ENCODE assay signal across 8 mouse cellular contexts in genomic region chr8:60982701-60983687, GRCm38 (mm10). TPM values are rescaled to one million over a fixed set of nuclear protein-coding genes. Genes with fewer than 3 reads are reported as not detected.
A peak's percentile ranks its signal among the peaks of the same experiment; 100 is the strongest.
DNase-seq lines count a peak whose midpoint lies in the region; ATAC-seq and TF ChIP-seq lines count a peak whose summit lies in the region.

Gene Clcn3, minus strand, starts transcription at chr8:60983300.

- peak within 1 kb of the TSS; percentile 51 for H3K27ac ChIP-seq in embryonic facial prominence, embryonic 13.5 days
- H3K27ac ChIP-seq in kidney, adult 2 months (ENCODE audit: insufficient read depth, low read depth, low read length) = peak within 1 kb of the TSS; percentile 88
- H3K27ac ChIP-seq in limb, embryonic 12.5 days = peak within 1 kb of the TSS; percentile 69
- H3K27ac ChIP-seq in midbrain, embryonic 15.5 days = peak within 1 kb of the TSS; percentile 86
- H3K27ac ChIP-seq in spleen, adult 2 months (ENCODE audit: insufficient read depth, low read length) = peak within 1 kb of the TSS; percentile 77

- H3K36me3 ChIP-seq in embryonic facial prominence, embryonic 13.5 days = no peaks in the 10 kb centered on the region
- no peaks in the 10 kb centered on the region for H3K36me3 ChIP-seq in kidney, adult 2 months (ENCODE audit: control insufficient read depth, insufficient read depth, low read length)
- H3K36me3 ChIP-seq in limb, embryonic 12.5 days = no peaks in the 10 kb centered on the region
- no peaks in the 10 kb centered on the region for H3K36me3 ChIP-seq in midbrain, embryonic 15.5 days (replicated peaks)
- H3K36me3 ChIP-seq in spleen, adult 2 months (ENCODE audit: control insufficient read depth, insufficient read depth, low read length) = no peaks in the 10 kb centered on the region

- DNase-seq in 3134 (ENCODE audit: extremely low read depth, insufficient read length, low spot score) = peak; percentile 99
- DNase-seq in adrenal gland, postnatal 36 days = peak; percentile 98 to 99
- DNase-seq in heart, adult 18-20 months = peak; percentile 98
- DNase-seq in kidney, adult 2 months = peak; percentile 99
- peak; percentile 96 to 98 for DNase-seq in spleen, adult 2 months (ENCODE audit: low read depth in 1 of 2, low spot score in 2 of 2)

- peaks cover 3% of the 10 kb centered on the region; the same call in 1 of the 2 replicates for H3K4me1 ChIP-seq in embryonic facial prominence, embryonic 13.5 days
- peaks cover 12% of the 10 kb centered on the region; the same call in 1 of the 2 replicates for H3K4me1 ChIP-seq in kidney, adult 2 months (ENCODE audit: control insufficient read depth, insufficient read depth, low read length)
- peaks cover 5% of the 10 kb centered on the region; the same call in 1 of the 2 replicates for H3K4me1 ChIP-seq in limb, embryonic 12.5 days (replicated peaks)
- peaks cover 14% of the 10 kb centered on the region for H3K4me1 ChIP-seq in midbrain, embryonic 15.5 days
- peaks cover 2% of the 10 kb centered on the region; the same call in 1 of the 2 replicates for H3K4me1 ChIP-seq in spleen, adult 2 months (ENCODE audit: control insufficient read depth, insufficient read depth, insufficient read length)

- under 1% methylated on average over 101 of the region's 101 CpGs for WGBS in embryonic facial prominence, embryonic 13.5 days
- under 1% methylated on average over 101 of the region's 101 CpGs for WGBS in kidney, adult 2 months
- WGBS in limb, embryonic 12.5 days = under 1% methylated on average over 101 of the region's 101 CpGs
- under 1% methylated on average over 101 of the region's 101 CpGs for WGBS in midbrain, embryonic 15.5 days
- under 1% methylated on average over 101 of the region's 101 CpGs for WGBS in spleen, adult 2 months

- H3K9me3 ChIP-seq in embryonic facial prominence, embryonic 13.5 days = no peaks in the 10 kb centered on the region
- H3K9me3 ChIP-seq in limb, embryonic 12.5 days = no peaks in the 10 kb centered on the region
- no peaks in the 10 kb centered on the region for H3K9me3 ChIP-seq in midbrain, embryonic 15.5 days

- H3K9ac ChIP-seq in embryonic facial prominence, embryonic 13.5 days = peak within 1 kb of the TSS; percentile 84
- peak within 1 kb of the TSS; percentile 66 for H3K9ac ChIP-seq in limb, embryonic 12.5 days (replicated peaks)
- peak within 1 kb of the TSS; percentile 71 for H3K9ac ChIP-seq in midbrain, embryonic 15.5 days

- no peak for TF ChIP-seq CTCF in kidney, adult 2 months (conservative IDR thresholded peaks at IDR 0.05; ENCODE audit: insufficient read depth, insufficient read length, low read depth, low read length)
- no peak for TF ChIP-seq CTCF in spleen, adult 2 months (IDR thresholded peaks at IDR 0.05; ENCODE audit: extremely low read depth, insufficient read depth, insufficient read length, insufficient replicate concordance)

- peak; percentile 99 for ATAC-seq in embryonic facial prominence, embryonic 13.5 days (ENCODE audit: insufficient number of reproducible peaks, insufficient read depth, low FRiP score, low TSS enrichment, low read depth)
- peak; percentile 99 for ATAC-seq in limb, embryonic 12.5 days (ENCODE audit: insufficient number of reproducible peaks, insufficient read depth, low FRiP score, low TSS enrichment, low read depth)
- ATAC-seq in midbrain, embryonic 15.5 days (replicated peaks) = peak; percentile 100

- peak within 1 kb of the TSS; percentile 98 for H3K4me2 ChIP-seq in embryonic facial prominence, embryonic 13.5 days
- H3K4me2 ChIP-seq in limb, embryonic 12.5 days = peak within 1 kb of the TSS; percentile 95
- peak within 1 kb of the TSS; percentile 97 for H3K4me2 ChIP-seq in midbrain, embryonic 15.5 days

- peak within 1 kb of the TSS; percentile 83 for H3K4me3 ChIP-seq in embryonic facial prominence, embryonic 13.5 days
- peak within 1 kb of the TSS; percentile 78 for H3K4me3 ChIP-seq in kidney, adult 2 months (ENCODE audit: insufficient read depth, low read depth, low read length)
- peak within 1 kb of the TSS; percentile 76 for H3K4me3 ChIP-seq in limb, embryonic 12.5 days (replicated peaks)
- H3K4me3 ChIP-seq in midbrain, embryonic 15.5 days = peak within 1 kb of the TSS; percentile 63
- H3K4me3 ChIP-seq in spleen, adult 2 months (ENCODE audit: extremely low read depth, insufficient read depth, insufficient read length) = peak within 1 kb of the TSS; percentile 81

- TF ChIP-seq POLR2A in kidney, adult 2 months (IDR thresholded peaks at IDR 0.05; ENCODE audit: low read depth, low read length) = peak; percentile 89
- TF ChIP-seq POLR2A in spleen, adult 2 months (IDR thresholded peaks at IDR 0.05; ENCODE audit: low read depth, low read length) = peak; percentile 64

- no peaks in the 10 kb centered on the region for H3K27me3 ChIP-seq in embryonic facial prominence, embryonic 13.5 days
- H3K27me3 ChIP-seq in kidney, adult 2 months (replicated peaks; ENCODE audit: control insufficient read depth, insufficient read depth, low read length) = no peaks in the 10 kb centered on the region
- no peaks in the 10 kb centered on the region for H3K27me3 ChIP-seq in limb, embryonic 12.5 days
- no peaks in the 10 kb centered on the region for H3K27me3 ChIP-seq in midbrain, embryonic 15.5 days (replicated peaks)
- H3K27me3 ChIP-seq in spleen, adult 2 months (ENCODE audit: control insufficient read depth, insufficient read depth, low read length) = no peaks in the 10 kb centered on the region

RNA-seq across cellular contexts. Expression of gene Clcn3, which starts in this region (rescaled TPM):
- 10 to 100 TPM; 44.8 to 51.2 TPM for total RNA-seq in adrenal gland, postnatal 36 days (2021)
- 13.4 and 13.6 TPM in 2 replicates for polyA plus RNA-seq in embryonic facial prominence, embryonic 13.5 days (2015; fragmentation: Nextera tagmentation; extraction: Ambion mirVana)
- total RNA-seq in heart, adult 18-20 months (2021) = 10 to 100 TPM; 31.6 to 32.0 TPM
- polyA plus RNA-seq in kidney, adult 2 months (2012; rRNA removed) = 24.6 and 27.0 TPM in 2 replicates
- 12.2 and 12.4 TPM in 2 replicates for polyA plus RNA-seq in limb, embryonic 12.5 days (2016; fragmentation: Nextera tagmentation; extraction: Ambion mirVana)
- polyA plus RNA-seq in midbrain, embryonic 15.5 days (2015; fragmentation: Nextera tagmentation; extraction: Ambion mirVana) = 67.1 and 69.5 TPM in 2 replicates
- polyA plus RNA-seq in spleen, adult 2 months (2012; rRNA removed) = 9.0 and 10.7 TPM in 2 replicates

Comparison
In these comparisons a context has a peak if more than half of its experiments do, and no peak if none do; other contexts are left out.
1. Peak in every context shown above with its lines: DNase-seq, ATAC-seq, H3K4me3 ChIP-seq and H3K27ac ChIP-seq.